Mouse (Mus musculus) megakaryocyte progenitor cell, adult 5-6 weeks (primary cell): ENCODE measurements around the gene Sae1. TPM values are rescaled to one million over a fixed set of nuclear protein-coding genes. Genes with fewer than 3 reads are reported as not detected.

Experiments used
- ATAC-seq: replicated peaks from 2 replicates; pipeline ENCODE4 v1.8.0; 2016; ENCODE audit warnings: mild to moderate bottlenecking, moderate TSS enrichment, inconsistent platforms; ENCODE audit not compliant: poor library complexity
- total RNA-seq, 2 experiments: library from RNA; stranded (forward) in 1 of 2; stranded (reverse) in 1 of 2; fragments of 157-497, 149-512 nt in 1 of 2; fragments of 200-1000 nt in 1 of 2; gene quantifications; 2 replicates each; pipeline versions ENCODE4 v1.2.3 to v1.2.4; 2015 to 2017

Sae1 gene
- total RNA-seq, 2 experiments from 2014 or later = 76.8 to 429 TPM

GRCm38 (mm10) chr7:16285450-16286025, 102.1 kb downstream of the Sae1 start:
- peak; percentile 34 for ATAC-seq

DNA sequence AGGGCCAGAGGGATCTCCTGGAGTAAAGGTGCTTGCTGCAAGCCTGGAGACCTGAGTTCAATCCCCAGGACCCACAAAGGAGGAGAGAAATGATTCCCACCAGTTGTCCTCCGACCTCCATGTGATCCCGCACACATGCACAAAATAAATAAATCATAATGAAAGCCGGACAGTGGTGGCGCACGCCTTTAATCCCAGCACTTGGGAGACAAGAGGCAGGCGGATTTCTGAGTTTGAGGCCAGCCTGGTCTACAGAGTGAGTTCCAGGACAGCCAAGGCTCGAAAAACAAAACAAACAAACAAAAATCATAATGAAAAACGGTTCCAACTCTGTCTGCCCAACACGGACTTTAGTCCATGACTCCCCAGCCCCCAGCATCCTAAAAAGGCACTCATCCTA, 102.7 kb downstream of the Sae1 start:
- no peak for ATAC-seq

- no peak for ATAC-seq
Measured at GRCm38 (mm10) chr7:16284001-16284400, 103.6 kb downstream of the Sae1 start.

- ATAC-seq = no peak
Measured at GRCm38 (mm10) chr7:16282334-16282733, 105.3 kb downstream of the Sae1 start.

- ATAC-seq = no peak
Measured at GRCm38 (mm10) chr7:16280721-16281120, 106.9 kb downstream of the Sae1 start.

- peak; percentile 45 for ATAC-seq
Measured at GRCm38 (mm10) chr7:16274922-16275890, 112.4 kb downstream of the Sae1 start.

GRCm38 (mm10) chr7:16273766-16274140, 113.9 kb downstream of the Sae1 start:
- peak; percentile 52 for ATAC-seq

GRCm38 (mm10) chr7:16273081-16273765, 114.4 kb downstream of the Sae1 start, which contains the start of gene Inafm1:
Gene Inafm1, minus strand, starts transcription at chr7:16273617.
- peak; percentile 69 for ATAC-seq

DNA sequence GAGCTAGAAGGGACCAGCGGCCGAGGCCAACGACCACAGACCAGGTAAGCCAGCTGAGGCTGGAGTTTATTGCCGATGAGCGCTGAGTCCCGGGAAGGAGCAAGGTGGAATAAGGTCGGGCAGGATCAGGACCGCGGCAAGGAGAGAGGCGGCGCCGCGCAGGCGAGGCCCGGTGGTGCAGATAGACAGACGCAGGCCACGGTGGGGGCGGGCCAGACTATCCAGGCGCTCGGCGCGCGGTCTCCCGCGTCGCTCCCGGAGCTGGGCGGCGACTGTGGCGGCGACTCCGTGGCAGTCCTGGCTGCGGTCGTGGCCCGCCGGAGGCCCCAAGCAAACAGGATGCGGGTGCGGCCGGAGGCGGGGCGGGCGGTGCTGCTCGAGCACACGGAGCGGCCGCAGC, 114.9 kb downstream of the Sae1 start:
- ATAC-seq = peak; percentile 38

GRCm38 (mm10) chr7:16271139-16271538, 116.5 kb downstream of the Sae1 start:
- no peak for ATAC-seq

Other genes with a start within 250 kb of the Sae1 start
- 0.34 TPM in 1 of 2 replicates, not detected in the other for gene Meis3, start 212.7 kb downstream of the Sae1 start, total RNA-seq (2015)
- not detected in 2 replicates for gene Meis3, start 212.7 kb downstream of the Sae1 start, total RNA-seq (2017)
- 6.0 and 6.7 TPM in 2 replicates for gene Dhx34, start 165.8 kb downstream of the Sae1 start, total RNA-seq (2015)
- 6.6 and 8.1 TPM in 2 replicates for gene Dhx34, start 165.8 kb downstream of the Sae1 start, total RNA-seq (2017)
- gene C5ar2, start 143.7 kb downstream of the Sae1 start, total RNA-seq (2015) = 1.1 and 1.7 TPM in 2 replicates
- gene C5ar2, start 143.7 kb downstream of the Sae1 start, total RNA-seq (2017) = 1.1 and 1.3 TPM in 2 replicates
- 2.4 and 4.0 TPM in 2 replicates for gene C5ar1, start 128.3 kb downstream of the Sae1 start, total RNA-seq (2015)
- gene C5ar1, start 128.3 kb downstream of the Sae1 start, total RNA-seq (2017) = 0.57 and 1.2 TPM in 2 replicates
- gene Inafm1, start 114.2 kb downstream of the Sae1 start, total RNA-seq (2015) = 5.0 and 11.3 TPM in 2 replicates
- gene Inafm1, start 114.2 kb downstream of the Sae1 start, total RNA-seq (2017) = 5.2 and 6.8 TPM in 2 replicates
- 17.3 and 19.8 TPM in 2 replicates for gene Ccdc9, start 101.0 kb downstream of the Sae1 start, total RNA-seq (2015)
- 87.9 and 99.6 TPM in 2 replicates for gene Ccdc9, start 101.0 kb downstream of the Sae1 start, total RNA-seq (2017)
- gene Bbc3, start 79.4 kb downstream of the Sae1 start, total RNA-seq (2015) = 0.25 and 1.8 TPM in 2 replicates
- 0.84 and 1.2 TPM in 2 replicates for gene Bbc3, start 79.4 kb downstream of the Sae1 start, total RNA-seq (2017)
- 36.5 and 38.7 TPM in 2 replicates for gene Zc3h4, start 13.1 kb upstream of the Sae1 start, total RNA-seq (2015)
- gene Zc3h4, start 13.1 kb upstream of the Sae1 start, total RNA-seq (2017) = 25.9 and 33.5 TPM in 2 replicates
- 34.6 and 42.5 TPM in 2 replicates for gene Tmem160, start 65.0 kb upstream of the Sae1 start, total RNA-seq (2015)
- 9.5 and 13.5 TPM in 2 replicates for gene Tmem160, start 65.0 kb upstream of the Sae1 start, total RNA-seq (2017)
- gene Npas1, start 89.9 kb upstream of the Sae1 start, total RNA-seq (2015) = not detected in 2 replicates
- gene Npas1, start 89.9 kb upstream of the Sae1 start, total RNA-seq (2017) = not detected in 2 replicates
- gene Arhgap35, start 227.2 kb upstream of the Sae1 start, total RNA-seq (2015) = 9.1 and 9.2 TPM in 2 replicates
- gene Arhgap35, start 227.2 kb upstream of the Sae1 start, total RNA-seq (2017) = 4.6 and 6.7 TPM in 2 replicates